In genomic region chr6:135827317-135827716, GRCm38 (mm10) we compare ENCODE assay signal across 15 mouse cellular contexts.
"Had no signal": no experiment of that assay in that cellular context is flagged by ENCODE, and none has a peak within 500 bp of the region (broad histone marks: within the 10 kb centered on the region; RNA-seq: fewer than 3 reads in every experiment).

No protein-coding gene starts in this region.

- DNase-seq: layer of hippocampus, adult 9-11 months; thymus, adult 18-20 months had no signal

- H3K27ac ChIP-seq: limb, embryonic 10.5 days; limb, embryonic 13.5 days; liver, embryonic 12.5 days; liver, embryonic 15.5 days; lung, embryonic 15.5 days; midbrain, embryonic 10.5 days; midbrain, embryonic 13.5 days; neural tube, embryonic 13.5 days; stomach, embryonic 15.5 days had no signal

- H3K4me1 ChIP-seq: liver, embryonic 12.5 days; liver, embryonic 15.5 days; lung, embryonic 15.5 days; megakaryocyte, embryonic 14.5 days; midbrain, embryonic 10.5 days; midbrain, embryonic 13.5 days; stomach, embryonic 15.5 days had no signal

- H3K4me3 ChIP-seq: limb, embryonic 10.5 days; limb, embryonic 13.5 days; liver, embryonic 12.5 days; liver, embryonic 15.5 days; lung, embryonic 15.5 days; megakaryocyte, embryonic 14.5 days; midbrain, embryonic 10.5 days; midbrain, embryonic 13.5 days; myocyte; neural tube, embryonic 13.5 days; stomach, embryonic 15.5 days had no signal

- ATAC-seq: intestine, postnatal 0 days; liver, embryonic 12.5 days; midbrain, embryonic 13.5 days; midbrain, embryonic 16.5 days had no signal
